Mouse (Mus musculus): Measurements from ENCODE around the gene Ndufa11.
A peak's percentile ranks its signal among the peaks of the same experiment; 100 is the strongest.

Ndufa11 gene

DNA sequence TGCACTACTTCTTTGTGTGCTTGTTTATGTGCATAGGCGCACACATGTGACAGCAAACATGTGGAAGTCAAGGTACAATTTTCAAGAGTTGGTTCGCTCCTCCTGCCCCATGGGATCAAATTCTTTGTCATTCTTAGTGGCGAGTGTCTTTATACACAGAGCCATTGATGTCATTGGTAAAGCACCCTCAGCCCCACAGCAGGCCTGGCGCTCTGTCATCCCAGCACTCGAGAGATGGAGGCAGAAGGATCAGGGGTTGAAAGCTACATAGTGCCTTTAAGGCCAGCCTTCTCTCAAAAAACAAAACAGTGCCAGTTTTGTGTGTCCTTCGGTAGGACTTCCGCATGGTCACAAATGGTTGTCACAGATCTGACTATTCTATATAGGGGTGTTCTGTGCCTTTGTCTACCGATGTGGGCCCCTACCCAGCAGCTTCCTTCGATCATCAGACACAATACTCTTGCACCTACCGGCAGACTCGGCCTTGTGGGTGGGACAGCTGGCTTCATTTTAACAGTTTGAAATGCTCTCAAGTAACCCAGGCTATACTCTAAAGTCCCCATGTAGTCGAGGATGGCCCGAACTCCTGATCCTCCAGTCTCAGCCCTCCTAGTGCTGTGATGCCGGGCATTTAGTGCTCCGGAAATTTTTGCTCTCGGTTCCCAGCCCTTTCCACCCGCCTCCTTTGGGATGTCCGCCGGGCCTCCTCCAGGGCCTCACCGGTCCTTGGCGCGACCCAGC, 1.5 kb upstream of the Ndufa11 start:
- DNase-seq (ENCODE audit: low read depth, low spot score): peak; percentile 19

DNA sequence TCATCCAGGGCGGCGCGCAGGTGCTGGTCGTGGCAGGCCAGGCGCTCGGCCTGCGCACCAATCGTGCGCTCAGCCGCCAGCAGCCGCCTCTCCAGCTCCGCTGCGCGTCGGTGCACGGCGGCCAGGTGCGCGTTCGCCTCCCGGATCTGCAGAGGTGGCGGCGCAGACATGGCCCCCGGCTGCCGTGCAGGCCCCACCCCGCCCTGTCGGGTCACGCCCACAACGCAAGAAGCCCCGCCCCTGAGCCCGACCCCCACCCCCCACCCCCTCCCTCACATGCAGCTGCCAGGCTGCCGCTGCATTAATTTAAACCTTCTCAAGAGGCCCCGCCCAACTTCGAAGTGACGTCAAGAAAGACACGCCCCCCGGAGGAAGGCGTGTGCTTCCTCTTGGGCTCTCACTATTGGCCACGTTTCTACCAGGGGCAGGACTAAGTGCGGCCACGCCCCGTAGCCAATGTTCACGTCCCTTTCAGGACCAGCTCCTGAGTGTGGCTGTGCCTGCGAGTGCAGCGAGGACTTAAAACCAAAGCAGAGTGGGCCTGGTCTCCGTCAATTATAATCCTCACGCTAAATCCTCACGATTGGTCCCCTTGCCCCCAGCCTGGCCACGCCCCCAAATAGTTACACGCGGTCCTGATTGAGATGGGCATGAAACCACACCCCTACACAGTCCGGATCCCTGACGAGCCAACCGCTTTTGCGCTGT, 758 bp upstream of the Ndufa11 start:
- DNase-seq (ENCODE audit: low read depth, low spot score): peak; percentile 99

DNA sequence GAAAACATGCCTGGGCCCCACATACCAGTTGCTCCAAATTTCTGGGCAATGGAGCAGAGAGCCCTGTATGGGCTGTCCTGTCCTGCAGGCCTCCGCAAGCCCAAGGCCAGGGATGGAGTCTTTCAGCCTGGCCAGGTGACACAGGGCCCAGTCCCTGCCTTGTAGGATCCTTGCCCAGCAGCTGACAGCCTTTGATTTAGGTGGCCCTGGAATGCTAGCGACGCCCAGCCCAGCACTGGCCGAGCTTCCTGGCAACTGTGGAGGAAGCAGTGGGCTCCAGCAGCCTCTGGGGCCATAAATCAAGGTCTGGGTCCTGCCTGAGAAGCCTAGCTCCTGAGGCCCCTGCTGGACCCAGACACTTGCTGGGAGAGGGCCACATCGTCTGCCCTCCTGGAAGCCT, 4.9 kb downstream of the Ndufa11 start:
- DNase-seq (ENCODE audit: low read depth, low spot score): no peak

DNA sequence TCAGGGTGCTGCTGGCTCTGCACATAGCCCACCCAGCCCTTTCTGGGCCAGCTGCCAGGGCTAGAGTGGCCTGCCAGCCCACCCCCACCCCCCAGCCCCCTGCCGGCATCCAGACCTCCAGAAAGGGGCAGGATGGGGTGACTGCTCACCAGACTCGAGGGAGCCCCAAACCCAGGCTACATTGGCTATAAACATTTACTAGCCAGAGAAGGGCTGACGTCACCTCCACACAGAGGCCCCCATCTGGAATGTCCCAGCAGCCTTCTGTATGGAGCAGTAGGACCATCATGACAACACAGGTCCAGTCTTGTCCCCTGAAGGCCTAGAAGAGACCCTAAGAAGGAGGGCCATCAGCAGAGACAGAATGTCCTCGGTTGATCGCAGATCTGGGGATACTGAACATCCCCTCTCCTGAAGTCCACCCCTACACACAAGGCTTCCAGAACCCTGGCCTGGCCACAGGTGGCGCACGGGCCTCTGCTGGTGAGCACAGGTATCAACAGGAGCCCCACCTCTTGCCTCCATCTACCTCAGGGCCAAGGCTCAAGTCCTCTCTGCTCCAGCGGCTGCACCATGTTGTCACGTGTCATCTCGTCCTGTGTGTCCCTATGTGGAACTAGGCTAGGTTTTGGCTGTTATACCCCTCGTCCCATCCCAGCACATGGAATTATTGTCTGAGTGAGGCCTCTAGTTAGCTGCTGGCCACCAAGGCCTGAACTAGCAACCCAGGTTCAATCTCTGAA, 6.0 kb downstream of the Ndufa11 start:
- DNase-seq (ENCODE audit: low read depth, low spot score): no peak

DNA sequence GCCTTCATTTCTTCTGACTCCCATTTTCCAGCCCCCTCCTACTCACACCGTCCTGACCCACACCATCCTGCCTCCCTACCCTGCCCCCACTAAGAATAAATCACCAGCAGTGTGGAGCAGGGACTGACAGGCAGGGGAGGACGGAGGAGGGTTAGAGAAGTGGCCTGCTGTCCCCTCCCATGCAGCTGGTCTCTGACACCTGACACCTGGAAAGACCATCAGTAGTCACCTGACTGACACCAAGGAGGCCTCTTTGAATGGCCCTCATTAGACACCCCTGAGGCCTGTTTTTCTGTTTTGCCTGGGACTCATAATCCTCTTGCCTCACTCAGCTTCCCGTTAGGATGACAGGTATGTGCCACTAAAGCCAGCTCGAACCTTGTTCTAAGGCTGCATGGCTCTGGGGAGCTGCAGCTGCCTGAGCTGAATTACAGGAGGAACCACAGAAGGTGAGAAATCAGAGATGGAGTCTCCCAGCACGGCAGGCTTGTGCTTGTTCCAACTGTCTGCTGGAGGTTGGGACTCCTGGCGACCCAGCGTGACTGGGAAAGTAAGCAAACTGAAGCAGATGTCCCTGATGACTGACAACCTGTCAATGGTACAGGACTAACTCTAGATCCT, 9.6 kb downstream of the Ndufa11 start:
- DNase-seq (ENCODE audit: low read depth, low spot score): no peak

DNA sequence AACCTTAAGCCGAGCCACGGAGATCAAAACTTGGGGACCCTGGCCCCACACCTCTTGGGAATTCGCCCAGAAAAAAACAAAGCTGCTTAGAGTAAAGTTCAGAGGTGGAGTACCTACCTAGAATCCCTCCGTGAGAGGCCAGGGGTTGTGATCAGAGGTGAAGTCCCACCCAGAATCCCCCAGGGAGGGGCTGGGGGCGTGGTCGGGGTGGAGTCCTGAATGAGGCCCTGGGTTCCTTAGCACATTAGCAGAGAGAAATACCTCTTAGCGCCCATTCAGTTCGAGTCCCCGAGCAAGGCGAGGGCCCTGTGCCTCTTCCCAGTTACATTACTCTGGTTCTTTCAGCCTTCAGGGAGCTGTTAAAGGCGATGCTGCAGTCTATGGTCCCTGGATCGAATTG, 10.1 kb downstream of the Ndufa11 start:
- DNase-seq (ENCODE audit: low read depth, low spot score): no peak

DNA sequence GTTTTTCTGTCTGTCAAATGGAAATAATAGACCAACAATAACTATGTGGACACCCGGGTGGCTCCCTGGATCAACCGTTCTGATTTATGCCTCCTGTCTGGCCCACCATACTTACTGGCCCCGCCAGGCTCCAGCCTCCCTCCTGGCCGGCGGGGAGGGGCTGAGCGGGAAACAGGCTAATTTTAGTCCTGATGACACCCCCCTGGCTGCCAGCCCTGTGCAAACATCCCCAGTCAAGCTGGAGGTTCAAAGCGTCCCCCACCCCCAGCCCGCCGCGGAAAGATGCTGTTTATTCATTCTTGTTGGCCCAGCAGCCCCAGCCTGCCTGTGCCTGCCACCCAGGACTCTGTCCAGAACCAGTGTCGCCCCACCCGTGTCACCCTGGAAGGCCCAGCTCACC, 10.6 kb downstream of the Ndufa11 start:
- no peak for DNase-seq (ENCODE audit: low read depth, low spot score)

DNA sequence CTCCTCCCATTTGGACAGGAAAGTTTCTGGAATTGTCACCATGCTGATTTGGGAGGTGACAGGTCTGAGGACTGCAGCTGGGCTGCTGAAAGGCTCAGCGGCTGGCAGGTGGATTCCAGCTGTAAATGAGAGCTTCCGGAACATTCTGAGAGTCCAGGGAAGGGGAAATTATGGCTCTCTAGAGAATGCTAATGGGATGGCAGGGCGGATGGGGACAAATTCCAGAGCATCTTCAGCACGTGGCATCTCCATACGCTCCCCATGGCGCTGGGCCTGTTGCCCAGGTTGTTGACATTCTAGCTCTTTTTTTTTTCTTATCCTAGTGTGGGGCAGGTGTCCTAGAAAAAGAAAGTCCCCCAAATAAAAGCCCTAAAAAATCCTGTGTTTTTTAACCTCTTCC, 11.6 kb downstream of the Ndufa11 start:
- no peak for DNase-seq (ENCODE audit: low read depth, low spot score)

DNA sequence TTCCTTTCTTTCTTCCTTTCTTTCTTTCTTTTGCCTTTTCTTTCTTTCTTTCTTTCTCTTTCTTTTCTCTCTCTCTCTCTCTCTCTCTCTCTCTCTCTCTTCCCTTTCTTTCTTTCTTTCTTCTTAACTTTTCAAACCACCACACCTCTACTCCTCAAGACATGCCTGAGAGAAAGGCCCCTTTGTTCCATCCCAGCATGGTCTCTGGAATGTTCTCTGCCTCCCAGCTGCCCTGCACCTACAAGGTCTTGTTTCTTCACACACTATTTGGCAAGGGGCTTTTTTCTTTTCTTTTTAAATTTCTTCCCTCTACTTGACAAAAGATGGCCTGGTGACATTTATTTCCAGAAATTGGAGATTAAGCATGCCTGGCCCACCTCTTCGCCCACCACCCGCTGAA, 12.1 kb downstream of the Ndufa11 start:
- DNase-seq (ENCODE audit: low read depth, low spot score): no peak

DNA sequence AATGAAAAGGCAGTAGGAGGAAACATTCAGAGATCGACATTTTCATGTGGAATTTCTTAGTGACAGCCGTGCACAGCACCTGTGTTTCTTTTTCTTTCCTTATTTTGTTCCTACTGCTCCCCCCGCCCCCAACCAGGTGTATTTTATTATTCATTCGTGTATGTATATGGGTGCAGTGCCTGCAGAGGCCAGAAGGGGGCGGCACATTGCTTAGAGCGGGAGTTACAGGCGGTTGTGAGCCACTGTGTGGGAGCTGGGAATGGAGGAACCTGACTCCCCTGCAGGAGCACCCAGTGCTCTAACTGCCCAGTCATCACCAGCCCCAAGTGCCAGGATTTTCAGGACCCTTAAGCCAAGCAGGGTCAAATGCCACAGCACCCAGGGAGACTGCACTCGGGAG, 19.0 kb downstream of the Ndufa11 start:
- DNase-seq (ENCODE audit: low read depth, low spot score): no peak

DNA sequence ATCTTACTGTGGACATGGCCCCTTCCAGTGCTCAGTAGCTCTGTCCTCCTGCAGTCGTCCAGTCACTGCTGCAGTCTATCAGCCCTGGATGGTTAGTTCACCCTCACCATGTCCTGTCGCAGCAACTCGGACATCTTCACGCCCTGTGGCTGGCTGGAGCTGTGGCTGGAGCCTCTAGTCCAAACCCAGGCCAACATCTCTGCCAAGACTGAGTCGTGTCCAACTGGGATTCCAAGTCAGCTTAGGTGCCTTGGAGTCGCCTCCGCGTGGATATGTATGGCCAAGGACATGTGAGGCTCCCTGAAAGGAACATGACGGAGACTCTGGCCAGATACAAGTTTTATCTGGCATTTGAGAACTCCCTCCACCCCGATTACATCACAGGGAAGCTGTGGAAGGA, 20.7 kb downstream of the Ndufa11 start:
- no peak for DNase-seq (ENCODE audit: low read depth, low spot score)

DNA sequence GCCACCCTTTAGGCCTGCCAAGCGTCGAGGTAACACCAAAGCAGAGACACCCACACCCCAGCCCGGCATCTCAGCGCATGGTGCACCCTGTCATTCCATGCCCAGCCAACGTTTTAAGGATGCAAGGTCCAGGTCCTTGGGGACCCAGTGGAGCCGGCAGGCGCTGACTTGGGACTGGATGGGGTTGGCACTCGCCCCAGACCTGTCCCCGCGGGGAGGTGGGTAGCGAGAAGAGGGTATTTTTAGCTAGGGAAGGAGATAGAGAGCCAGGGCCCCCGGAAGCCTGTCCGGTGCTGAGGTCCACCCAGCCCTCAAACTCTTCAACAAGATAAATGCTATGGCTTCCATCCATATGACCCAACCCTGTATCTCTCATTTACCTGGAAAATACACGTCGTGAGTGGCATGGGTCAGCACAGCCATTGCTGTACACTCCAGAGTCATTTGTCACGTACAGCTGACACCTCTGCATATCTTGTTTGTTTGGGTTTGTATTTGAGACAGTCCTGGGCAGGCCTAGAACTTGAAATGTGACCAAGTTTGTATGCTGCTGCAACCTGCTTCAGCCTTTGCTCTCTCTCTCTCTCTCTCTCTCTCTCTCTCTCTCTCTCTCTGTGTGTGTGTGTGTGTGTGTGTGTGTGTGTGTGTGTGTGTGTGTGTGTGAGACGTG, 22.7 kb downstream of the Ndufa11 start:
- no peak for DNase-seq (ENCODE audit: low read depth, low spot score)

DNA sequence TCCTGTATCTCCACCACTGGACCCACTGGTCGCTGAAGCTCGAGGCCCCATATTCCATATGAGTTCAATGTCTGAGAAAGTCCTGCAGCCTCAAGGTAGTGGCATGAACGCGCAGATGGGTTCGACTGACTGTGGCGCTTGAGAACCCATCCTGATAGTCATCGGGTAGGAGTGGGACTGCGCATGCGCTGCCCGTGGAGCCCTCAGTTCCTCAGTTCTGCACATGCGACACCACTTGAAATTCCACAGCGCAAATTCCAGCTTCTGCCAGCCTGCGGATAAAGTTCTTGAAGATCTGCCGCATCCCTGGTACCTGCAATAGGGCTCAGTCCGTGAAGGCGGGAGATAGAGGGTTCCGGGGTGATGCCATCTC, 23.2 kb downstream of the Ndufa11 start:
- no peak for DNase-seq (ENCODE audit: low read depth, low spot score)

DNA sequence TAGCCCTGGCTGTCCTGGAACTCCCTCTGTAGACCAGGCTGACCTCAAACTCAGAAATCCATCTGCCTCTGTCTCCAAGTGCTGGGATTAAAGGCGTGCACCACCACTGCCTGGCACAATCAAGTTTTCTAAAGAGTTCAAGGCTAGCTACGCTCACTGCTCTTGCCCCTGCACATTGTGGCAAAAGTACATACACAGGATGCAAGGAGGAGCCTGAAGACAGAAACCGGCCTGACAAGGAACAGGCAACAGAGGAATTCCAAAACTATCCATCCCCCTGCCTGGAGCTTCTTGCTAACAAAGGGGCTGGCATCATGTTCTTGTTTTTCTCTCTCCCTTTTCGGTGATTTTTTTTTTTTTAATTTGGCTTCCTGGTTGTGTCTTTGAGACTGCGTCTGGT, 26.6 kb downstream of the Ndufa11 start:
- no peak for DNase-seq (ENCODE audit: low read depth, low spot score)

DNA sequence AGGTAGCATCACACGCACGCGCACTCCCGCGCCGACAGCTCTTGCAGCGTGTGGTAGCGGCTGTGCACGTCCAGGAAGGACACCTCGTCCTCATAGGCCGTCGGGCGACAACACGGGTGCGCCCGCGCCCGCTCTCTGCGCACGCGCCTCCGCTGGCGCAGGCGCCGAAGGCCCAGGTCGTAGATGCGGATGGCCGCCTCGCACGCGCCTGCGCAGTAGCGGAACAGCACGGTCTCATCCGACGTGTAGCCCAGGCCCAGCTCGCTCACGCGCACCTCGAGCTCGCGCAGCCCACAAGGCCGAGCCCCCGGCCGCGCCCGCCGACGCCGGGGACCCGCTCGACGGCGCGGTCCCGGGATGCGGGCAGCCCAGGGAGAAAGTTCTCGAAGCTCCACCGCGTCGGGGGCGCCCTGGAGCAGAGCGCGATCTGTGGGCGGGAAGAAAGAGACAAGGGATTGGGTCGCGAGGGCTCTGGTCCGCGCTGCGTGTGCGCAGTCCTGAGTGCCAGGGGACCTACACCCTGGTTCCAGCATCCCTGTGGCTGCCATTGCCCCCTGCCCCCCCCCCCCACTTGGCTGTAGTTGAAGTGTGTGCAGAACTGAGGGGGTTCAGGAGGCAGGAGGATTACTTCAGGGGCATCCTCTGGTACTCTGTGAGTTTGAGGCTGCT, 34.0 kb downstream of the Ndufa11 start:
- DNase-seq (ENCODE audit: low read depth, low spot score): peak; percentile 39

DNA sequence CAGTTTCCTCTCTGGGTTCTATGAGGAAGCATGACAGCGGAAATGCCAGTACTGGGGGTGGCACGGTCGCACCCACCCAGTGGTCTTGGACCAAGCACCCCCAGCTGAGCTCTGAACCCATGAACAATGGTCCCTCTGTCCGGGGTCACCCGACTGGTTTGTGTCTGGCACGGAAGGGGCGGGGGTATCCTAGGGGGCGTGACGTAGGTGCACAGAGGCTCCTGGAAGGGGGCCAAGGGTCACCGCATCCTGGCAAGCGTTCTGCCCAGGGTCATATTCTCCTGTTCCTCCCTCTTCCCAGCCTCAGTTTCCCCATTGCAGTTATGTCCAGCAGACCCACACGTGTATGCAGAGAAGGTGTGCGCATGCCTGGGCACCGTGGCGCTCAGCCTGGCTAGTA, 35.9 kb downstream of the Ndufa11 start:
- no peak for DNase-seq (ENCODE audit: low read depth, low spot score)

DNA sequence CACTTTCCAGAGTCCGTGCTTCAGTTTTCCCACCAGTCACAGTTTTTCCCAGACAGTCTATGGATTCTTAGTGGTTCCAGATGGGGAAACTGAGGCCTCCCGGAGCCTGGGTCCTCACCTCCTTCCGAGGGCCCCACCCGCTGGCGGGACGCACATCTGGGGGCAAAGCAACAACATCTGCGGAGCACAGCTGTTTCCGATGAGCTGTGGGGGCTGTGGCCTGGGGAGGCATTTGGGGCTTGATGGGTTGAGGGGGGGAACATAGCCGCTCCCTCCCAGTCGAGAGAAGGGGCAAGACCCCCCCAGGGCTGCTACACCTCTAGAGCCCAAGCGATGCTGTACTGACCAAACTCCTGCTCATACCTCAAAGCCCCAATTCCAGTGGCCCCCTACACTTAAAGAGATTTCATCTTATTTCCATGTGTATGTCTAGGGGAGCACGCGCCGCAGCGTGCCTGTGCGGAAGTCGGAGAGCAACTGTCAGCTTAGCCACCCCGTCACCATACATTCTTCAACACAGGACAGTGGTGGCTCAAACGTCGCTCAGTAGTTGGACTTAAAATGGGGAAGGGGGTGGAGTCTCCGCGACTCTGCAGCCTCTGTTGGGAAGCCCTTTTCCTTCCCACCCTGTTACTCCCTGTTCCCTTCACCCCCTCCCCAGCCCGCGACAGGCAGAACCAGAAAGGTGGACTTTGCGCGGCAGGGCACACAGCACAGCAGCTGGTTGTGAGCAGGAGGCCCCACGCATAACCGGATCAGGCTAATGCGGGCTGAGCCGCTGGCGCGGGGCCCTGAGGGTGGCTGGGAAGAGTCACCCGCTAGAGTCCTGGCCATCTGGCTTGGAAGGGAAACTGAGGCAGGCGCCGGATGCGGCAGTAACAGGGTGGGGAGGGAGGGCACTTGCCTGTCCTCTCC, 37.0 kb downstream of the Ndufa11 start:
- no peak for DNase-seq (ENCODE audit: low read depth, low spot score)

DNA sequence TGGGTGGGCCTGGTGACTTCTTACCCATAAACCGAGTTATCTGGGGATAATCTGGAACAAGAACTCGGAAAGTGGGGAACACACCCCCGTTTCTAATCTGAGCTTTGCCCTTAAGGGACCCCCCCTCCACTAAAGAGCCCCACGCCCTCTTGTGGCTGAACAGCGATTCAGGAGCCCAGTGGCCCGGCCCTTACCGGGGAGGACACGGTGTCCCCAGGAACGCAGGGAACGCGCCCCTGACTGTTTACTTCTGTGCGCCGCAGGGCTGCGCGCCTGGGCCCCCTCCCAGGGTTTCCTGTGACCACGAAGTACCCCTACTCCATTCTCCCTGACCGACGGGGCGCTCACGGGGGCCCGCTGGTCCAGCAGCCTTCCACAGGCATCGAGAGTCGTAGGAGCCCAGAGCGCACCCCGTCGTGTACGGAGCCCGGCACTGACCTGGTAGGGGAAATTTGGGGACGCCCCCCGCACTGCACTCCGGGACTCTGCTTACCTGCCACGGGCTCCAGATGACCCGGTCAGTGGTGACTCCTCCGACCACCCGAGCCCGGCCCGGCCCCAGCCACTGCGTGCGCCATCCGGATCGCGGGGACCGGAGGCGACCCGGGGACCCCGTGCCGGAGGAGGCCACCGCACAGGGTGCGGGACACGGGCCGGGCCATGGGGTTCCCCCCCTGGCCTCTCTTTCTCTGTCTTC, 39.3 kb downstream of the Ndufa11 start:
- no peak for DNase-seq (ENCODE audit: low read depth, low spot score)

DNA sequence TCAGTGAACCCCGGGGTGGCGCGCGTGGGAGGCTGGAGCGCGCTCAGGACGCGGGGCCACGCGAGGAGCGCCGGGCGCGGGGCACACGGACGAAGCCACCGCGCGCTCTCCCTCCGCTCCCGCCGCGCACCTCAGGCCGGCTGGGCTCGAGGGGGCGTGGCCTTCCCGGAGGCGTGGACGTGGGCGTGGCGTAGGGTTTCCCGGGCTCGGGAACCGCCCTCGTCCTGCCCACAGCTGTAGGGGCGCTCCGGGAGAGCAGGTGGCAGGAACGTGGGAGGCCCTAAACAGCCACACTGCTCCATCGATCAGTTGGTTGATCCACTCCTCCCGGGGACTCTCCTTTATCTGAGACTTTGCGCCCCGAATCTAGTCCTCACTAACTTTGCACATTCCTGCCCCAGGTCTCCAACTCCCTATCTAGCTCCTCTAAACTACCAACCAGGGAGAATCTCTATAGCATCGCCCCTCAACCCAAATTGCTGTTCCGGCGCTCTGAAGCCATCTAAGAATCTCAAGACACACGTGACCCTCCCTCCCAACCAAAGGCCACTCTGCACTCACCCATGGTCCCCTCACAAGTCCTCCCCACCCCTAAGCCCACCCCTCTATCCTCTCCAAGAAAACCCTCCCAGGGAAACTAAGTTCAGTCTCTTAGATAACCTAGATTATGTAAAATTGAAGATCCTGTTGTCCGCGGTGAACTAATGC, 40.0 kb downstream of the Ndufa11 start, which contains the start of gene Nrtn:
Gene Nrtn, minus strand, starts transcription at position 115 of the 708 bp plus-strand sequence.
- DNase-seq (ENCODE audit: low read depth, low spot score): peak; percentile 51

Measured in CD4-positive helper T cell, adult 2 months (primary cell).